Mouse (Mus musculus) urinary bladder, adult 2 months (tissue): Measurements from ENCODE around the gene Kalrn. TPM values are rescaled to one million over a fixed set of nuclear protein-coding genes. Genes with fewer than 3 reads are reported as not detected.

ENCODE experiments used
- DNase-seq: peaks from one replicate; pipeline ENCODE4 v3.0.0; 2022; ENCODE audit warnings: low spot score
- polyA plus RNA-seq: library from polyadenylated mRNA; depleted of rRNA; stranded (reverse); fragments of >200 nt; gene quantifications from 2 replicates; pipeline ENCODE4 v1.2.3, GENCODE M21; 2012

Gene Kalrn
- polyA plus RNA-seq, 1 experiment: 8.4 TPM

- no peak for DNase-seq
Measured at GRCm38 (mm10) chr16:34351575-34352150, 221.7 kb downstream of the Kalrn start.

- DNase-seq: no peak
Measured at GRCm38 (mm10) chr16:34347574-34347973, 225.8 kb downstream of the Kalrn start.

GRCm38 (mm10) chr16:34344895-34345876 lies 228.1 kb downstream of the Kalrn start:
- DNase-seq: no peak

GRCm38 (mm10) chr16:34343968-34344367 lies 229.4 kb downstream of the Kalrn start:
- no peak for DNase-seq

GRCm38 (mm10) chr16:34343161-34343560 lies 230.2 kb downstream of the Kalrn start:
- DNase-seq: no peak

- DNase-seq: no peak
Measured at GRCm38 (mm10) chr16:34342369-34343160, 230.8 kb downstream of the Kalrn start.

- no peak for DNase-seq
Measured at GRCm38 (mm10) chr16:34334919-34335318, 238.4 kb downstream of the Kalrn start.

GRCm38 (mm10) chr16:34331630-34332029 lies 241.7 kb downstream of the Kalrn start:
- no peak for DNase-seq

GRCm38 (mm10) chr16:34329876-34330275 lies 243.5 kb downstream of the Kalrn start:
- no peak for DNase-seq

GRCm38 (mm10) chr16:34329431-34329873 lies 243.9 kb downstream of the Kalrn start:
- DNase-seq: no peak

- DNase-seq: no peak
Measured at GRCm38 (mm10) chr16:34327890-34328289, 245.4 kb downstream of the Kalrn start.

- DNase-seq: no peak
Measured at GRCm38 (mm10) chr16:34325869-34326268, 247.5 kb downstream of the Kalrn start.

GRCm38 (mm10) chr16:34325161-34325560 lies 248.2 kb downstream of the Kalrn start:
- no peak for DNase-seq

GRCm38 (mm10) chr16:34324735-34325134 lies 248.6 kb downstream of the Kalrn start:
- DNase-seq: no peak

- no peak for DNase-seq
Measured at GRCm38 (mm10) chr16:34323496-34323895, 249.8 kb downstream of the Kalrn start.

GRCm38 (mm10) chr16:34322546-34322945 lies 250.8 kb downstream of the Kalrn start:
- no peak for DNase-seq

GRCm38 (mm10) chr16:34321066-34321790 lies 252.1 kb downstream of the Kalrn start:
- DNase-seq: no peak

GRCm38 (mm10) chr16:34320023-34320800 lies 253.1 kb downstream of the Kalrn start:
- DNase-seq: no peak

GRCm38 (mm10) chr16:34317110-34317509 lies 256.2 kb downstream of the Kalrn start:
- no peak for DNase-seq

GRCm38 (mm10) chr16:34316253-34316652 lies 257.1 kb downstream of the Kalrn start:
- no peak for DNase-seq

- no peak for DNase-seq
Measured at GRCm38 (mm10) chr16:34314071-34314470, 259.3 kb downstream of the Kalrn start.
